Mouse (Mus musculus) ovary, postnatal 36 days (tissue): ENCODE measurements around the gene Il1a.

Source experiments
- DNase-seq: peaks from one replicate; pipeline ENCODE4 v3.0.0; 2022; ENCODE audit warnings: low spot score, mixed read lengths

The Il1a gene

DNA sequence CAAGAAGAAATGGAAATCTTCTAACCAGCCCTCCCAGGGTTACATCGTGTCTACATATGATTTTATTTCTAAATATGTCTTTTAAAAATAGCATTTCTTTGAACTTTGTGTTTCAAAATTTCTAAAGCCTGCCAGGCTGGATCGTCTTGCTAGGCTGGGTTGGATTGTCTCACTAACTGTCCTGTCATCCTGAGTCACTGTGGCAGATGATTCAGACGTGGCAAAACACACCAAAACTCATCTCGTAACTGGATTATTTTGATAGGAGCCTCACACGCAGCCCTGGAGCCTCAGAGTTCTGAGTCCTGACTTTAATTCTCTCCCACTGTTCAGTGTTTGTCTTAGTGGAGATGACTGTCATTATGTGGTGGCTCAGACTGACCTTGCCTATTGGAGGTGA lies 46.7 kb downstream of the Il1a start:
- no peak for DNase-seq

DNA sequence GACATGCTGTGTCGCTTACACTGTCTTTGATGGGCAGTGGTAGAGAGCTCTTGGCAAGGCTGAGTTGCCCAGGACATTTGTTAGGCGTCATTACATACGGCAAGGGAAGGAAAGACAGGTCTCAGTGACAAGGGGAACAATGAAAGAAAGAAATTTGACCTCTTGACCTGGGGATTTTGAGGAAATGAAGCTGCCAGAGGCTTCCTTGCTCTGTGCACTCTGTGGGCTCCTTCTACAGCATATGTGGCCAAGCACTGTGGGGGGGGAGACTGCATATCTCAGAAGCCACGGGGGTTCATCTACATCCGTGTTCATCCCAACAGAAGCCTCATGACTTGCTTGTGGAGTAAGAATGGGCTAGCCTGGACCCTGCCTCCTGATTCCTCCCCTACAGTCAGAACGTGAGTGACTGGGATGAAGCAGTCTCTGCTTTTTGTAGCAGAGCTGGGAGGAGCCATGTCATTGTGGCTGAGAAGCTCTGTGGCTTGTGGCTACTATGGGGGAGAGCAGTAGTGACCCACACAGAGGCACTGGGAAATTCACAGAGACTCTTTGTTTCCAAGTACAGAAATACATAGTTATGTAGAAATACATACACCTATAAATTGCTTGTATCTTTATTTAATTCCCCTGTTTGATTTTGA lies 48.5 kb downstream of the Il1a start:
- no peak for DNase-seq

DNA sequence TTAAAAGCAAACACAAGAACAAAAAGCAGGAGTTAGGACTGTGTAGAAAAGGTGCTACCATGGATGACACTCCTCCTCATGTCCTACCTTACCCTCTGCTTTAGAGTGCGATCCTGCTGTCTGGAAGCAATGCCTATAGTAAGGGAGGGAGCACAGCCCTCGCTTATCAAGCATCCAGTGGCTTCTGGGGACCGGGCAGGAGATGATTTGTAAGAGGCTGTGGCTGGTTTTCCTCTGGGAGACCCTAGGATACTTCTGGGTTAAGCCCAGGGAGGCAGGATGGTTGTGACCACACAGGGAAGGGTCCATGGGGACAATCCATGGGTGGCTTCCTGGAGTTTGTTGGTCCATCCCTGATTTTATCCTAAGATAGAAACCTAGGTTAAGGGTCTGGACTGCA lies 49.1 kb downstream of the Il1a start:
- no peak for DNase-seq

DNA sequence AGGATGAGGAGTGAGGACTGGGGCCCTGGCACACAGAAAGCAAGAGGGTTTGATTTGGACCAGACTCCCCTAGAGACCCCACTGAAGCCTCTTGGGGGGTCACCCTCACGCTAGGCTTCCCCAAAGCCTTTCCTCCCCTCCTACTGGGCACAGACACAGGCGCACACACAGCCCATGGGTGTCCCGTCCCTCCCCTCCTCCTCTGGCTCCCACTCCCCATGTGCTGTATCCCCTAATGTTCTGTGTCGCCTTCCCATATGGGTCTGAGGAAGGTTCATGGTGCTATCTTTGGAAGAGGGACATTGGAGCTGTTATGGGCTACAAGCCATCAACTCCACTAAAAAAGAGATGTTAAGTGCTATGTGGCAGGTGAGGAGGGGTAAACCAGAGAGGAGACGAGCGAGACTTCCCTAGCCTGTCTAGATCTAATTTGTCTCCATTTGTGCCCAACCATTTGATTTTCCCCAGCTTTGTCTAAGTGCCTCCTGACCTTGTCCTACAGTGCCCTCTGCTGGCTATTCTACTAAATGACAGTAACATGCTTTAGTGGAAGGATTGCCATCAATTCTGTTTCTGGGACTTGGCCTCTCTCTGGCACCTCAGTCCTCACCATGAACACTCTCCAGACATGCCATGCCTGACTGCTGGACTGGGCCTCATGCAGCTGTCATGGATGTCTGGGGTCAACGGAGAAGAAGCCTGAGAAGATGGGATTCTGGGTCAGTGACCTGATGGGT lies 51.1 kb downstream of the Il1a start:
- DNase-seq = no peak

DNA sequence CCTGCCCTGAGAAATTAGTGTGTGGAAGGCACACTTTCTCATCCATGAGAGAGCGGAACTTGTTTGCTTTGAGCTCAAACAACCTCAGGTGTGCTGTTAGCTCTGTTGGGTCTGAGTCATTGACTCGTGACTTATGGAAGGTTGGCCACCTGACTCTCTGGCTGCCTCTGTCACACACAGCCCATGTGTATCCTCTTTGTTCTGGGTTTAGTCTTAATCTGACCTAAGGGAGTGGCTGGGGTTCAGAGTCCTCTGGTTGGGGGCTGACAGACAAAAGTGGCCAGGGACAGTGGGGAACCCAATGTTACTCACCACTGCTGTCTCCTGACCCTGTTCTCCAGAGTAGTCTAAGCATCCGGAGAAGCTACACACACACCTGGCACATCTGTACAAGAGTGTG lies 51.7 kb downstream of the Il1a start:
- DNase-seq = no peak

DNA sequence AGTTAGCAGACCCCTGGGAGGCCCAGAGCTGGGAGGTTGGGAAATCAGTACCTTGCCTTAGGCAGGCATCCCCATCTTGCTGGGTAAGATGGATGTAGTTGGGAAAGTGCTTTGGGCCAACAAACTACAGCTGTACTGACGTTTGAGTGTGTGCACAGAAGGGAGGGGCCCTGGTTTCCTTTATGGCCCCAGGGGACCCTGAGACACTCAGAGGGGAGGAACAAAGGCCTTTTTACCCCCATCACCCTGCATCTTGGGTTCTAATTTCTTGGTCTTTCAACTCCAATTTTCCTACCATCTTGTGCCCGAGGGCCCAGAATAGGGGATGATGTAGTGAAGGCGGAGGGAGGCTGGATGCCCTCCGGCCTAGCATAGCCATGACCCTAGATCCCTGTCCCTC lies 53.8 kb downstream of the Il1a start:
- DNase-seq = no peak

DNA sequence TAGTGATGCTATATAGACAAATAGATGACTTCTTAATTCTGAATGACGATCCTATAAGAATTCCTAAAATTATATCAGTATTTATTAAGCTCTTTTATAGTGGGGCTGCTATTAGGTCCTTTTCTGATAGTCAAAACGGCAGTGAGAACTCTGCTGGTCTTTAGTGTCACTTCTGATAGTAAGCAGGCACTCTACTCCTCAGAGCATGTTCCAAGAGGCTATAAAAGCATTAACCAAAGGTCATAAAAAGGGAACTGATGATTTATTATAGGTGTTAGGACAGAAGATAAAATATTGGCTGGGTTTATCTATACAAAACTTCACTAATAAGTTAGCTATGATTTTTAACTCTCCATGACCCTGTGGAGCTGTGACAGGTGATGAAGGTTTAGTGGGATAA lies 55.7 kb downstream of the Il1a start:
- DNase-seq = no peak

DNA sequence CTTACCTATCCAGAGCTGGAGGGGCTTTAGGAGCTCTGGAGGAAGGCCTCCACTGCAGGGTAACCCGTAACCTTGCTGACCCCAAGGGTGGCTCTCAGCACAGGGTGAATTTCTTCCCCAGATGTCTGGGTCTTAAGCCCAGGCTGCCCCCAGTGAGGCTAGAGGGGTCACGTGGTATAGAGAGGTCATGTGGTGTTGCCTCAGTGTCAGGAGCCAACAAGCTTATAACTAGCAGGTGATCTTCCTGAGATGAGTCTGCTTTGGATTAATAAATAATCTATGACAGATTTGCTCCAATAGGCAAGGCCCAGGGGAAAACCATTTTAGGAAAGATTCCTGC lies 56.2 kb downstream of the Il1a start:
- no peak for DNase-seq

DNA sequence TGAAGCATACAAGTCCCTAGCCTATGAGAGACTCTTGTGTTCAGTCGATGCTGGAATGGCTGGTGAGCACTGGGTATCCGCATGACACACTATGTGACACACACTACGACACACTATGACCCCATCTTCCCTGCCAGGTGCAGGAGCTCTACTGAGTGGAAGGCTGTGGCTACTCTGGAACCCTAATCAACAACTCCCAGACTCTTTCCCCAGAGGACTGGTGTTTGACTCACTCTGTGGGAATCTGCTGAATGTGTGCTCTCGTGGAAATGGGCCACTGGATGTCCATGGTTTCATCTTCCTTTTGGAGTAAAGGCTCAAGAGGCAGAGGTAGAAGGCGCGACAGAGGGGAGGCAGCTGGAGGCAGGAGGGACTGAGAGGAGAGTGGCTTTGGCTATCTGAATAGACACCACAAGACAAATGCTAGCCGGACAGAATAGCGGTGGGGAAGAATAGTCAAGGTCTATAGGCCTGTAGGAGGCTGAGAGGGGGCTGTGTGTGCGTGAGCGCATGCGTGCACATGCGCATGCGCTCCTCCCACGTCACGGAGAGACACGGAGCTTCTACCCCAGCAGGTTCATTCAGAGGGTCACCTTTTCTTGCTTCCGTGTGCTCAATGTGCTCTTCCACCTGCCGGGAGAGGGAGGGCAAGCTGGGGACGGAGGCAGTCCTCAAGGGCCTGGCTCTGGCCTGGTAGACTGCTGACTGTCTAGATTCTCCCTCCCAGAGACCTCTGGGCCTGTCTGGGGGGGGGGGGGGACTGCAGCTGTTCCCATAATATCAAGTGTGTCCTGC lies 56.7 kb downstream of the Il1a start:
- DNase-seq = no peak
